Mouse (Mus musculus): ENCODE measurements around the gene Efna1. TPM values are rescaled to one million over a fixed set of nuclear protein-coding genes. Genes with fewer than 3 reads are reported as not detected.

Gene Efna1
- polyA plus RNA-seq, 1 experiment from 2014 or later: 5.3 TPM

GRCm38 (mm10) chr3:89304440-89304839, 23.5 kb upstream of the Efna1 start:
- H3K4me2 ChIP-seq: no peak overlapping the region
- no peaks in the 10 kb centered on the region for H3K9me3 ChIP-seq (replicated peaks)
- peaks cover 46% of the 10 kb centered on the region for H3K27me3 ChIP-seq (replicated peaks)
- H3K9ac ChIP-seq: no peak overlapping the region
- H3K4me3 ChIP-seq: no peak overlapping the region
- no peak overlapping the region for H3K27ac ChIP-seq
- no peak for ATAC-seq
- H3K4me1 ChIP-seq: no peaks in the 10 kb centered on the region
- WGBS (ENCODE audit: insufficient replicate concordance): 42% methylated on average over 6 of the region's 6 CpGs
- H3K36me3 ChIP-seq: no peaks in the 10 kb centered on the region

- Histone ChIP-seq H3K9me3 (replicated peaks) (no peaks in the 10 kb centered on the region), H3K4me2 (no peak overlapping the region), H3K4me1 (no peaks in the 10 kb centered on the region), H3K4me3 (no peak overlapping the region), H3K27ac (no peak overlapping the region), H3K36me3 (no peaks in the 10 kb centered on the region), H3K27me3 (replicated peaks) (peaks cover 62% of the 10 kb centered on the region), H3K9ac (no peak overlapping the region)
- WGBS (ENCODE audit: insufficient replicate concordance): 45% methylated on average over 2 of the region's 2 CpGs
- ATAC-seq: no peak
These were observed 19.6 kb upstream of the Efna1 start for GRCm38 (mm10) chr3:89300514-89300913.

- Histone ChIP-seq H3K4me1 (no peaks in the 10 kb centered on the region), H3K4me2 (peak overlapping the region; percentile 49; the same call in 1 of the 2 replicates), H3K9me3 (replicated peaks) (no peaks in the 10 kb centered on the region), H3K27me3 (replicated peaks) (peaks cover 62% of the 10 kb centered on the region), H3K27ac (no peak overlapping the region), H3K36me3 (no peaks in the 10 kb centered on the region), H3K4me3 (no peak overlapping the region), H3K9ac (no peak overlapping the region)
- no peak for ATAC-seq
- WGBS (ENCODE audit: insufficient replicate concordance): 35% methylated on average over 1 of the region's 1 CpGs
These were observed 19.1 kb upstream of the Efna1 start for GRCm38 (mm10) chr3:89300071-89300470.

GRCm38 (mm10) chr3:89299499-89299898, 18.6 kb upstream of the Efna1 start:
- ATAC-seq: no peak
- no peaks in the 10 kb centered on the region for H3K4me1 ChIP-seq
- H3K9me3 ChIP-seq (replicated peaks): no peaks in the 10 kb centered on the region
- H3K27me3 ChIP-seq (replicated peaks): peaks cover 57% of the 10 kb centered on the region
- H3K36me3 ChIP-seq: no peaks in the 10 kb centered on the region
- H3K4me3 ChIP-seq: peak overlapping the region; percentile 6
- H3K27ac ChIP-seq: no peak overlapping the region
- H3K4me2 ChIP-seq: peak overlapping the region; percentile 49
- WGBS (ENCODE audit: insufficient replicate concordance): 5% methylated on average over 14 of the region's 14 CpGs
- H3K9ac ChIP-seq: no peak overlapping the region

- Histone ChIP-seq H3K27me3 (replicated peaks) (peaks cover 53% of the 10 kb centered on the region), H3K4me2 (no peak overlapping the region; the same call in 1 of the 2 replicates), H3K9ac (no peak overlapping the region), H3K36me3 (no peaks in the 10 kb centered on the region), H3K4me1 (no peaks in the 10 kb centered on the region), H3K27ac (no peak overlapping the region), H3K4me3 (no peak overlapping the region), H3K9me3 (replicated peaks) (no peaks in the 10 kb centered on the region)
- no peak for ATAC-seq
- 73% methylated on average over 6 of the region's 6 CpGs for WGBS (ENCODE audit: insufficient replicate concordance)
These were observed 18.0 kb upstream of the Efna1 start for GRCm38 (mm10) chr3:89298908-89299307.

- WGBS (ENCODE audit: insufficient replicate concordance): 72% methylated on average over 11 of the region's 11 CpGs
- Histone ChIP-seq H3K9me3 (replicated peaks) (no peaks in the 10 kb centered on the region), H3K4me1 (peaks cover 9% of the 10 kb centered on the region), H3K36me3 (no peaks in the 10 kb centered on the region), H3K27me3 (replicated peaks) (peaks cover 46% of the 10 kb centered on the region), H3K4me2 (no peak overlapping the region), H3K27ac (no peak overlapping the region), H3K9ac (no peak overlapping the region), H3K4me3 (no peak overlapping the region)
- no peak for ATAC-seq
These were observed 15.9 kb upstream of the Efna1 start for GRCm38 (mm10) chr3:89296761-89297396.

- Histone ChIP-seq H3K4me3 (no peak overlapping the region), H3K27me3 (replicated peaks) (peaks cover 36% of the 10 kb centered on the region), H3K36me3 (no peaks in the 10 kb centered on the region), H3K9ac (no peak overlapping the region), H3K4me2 (no peak overlapping the region), H3K27ac (no peak overlapping the region), H3K4me1 (peaks cover 10% of the 10 kb centered on the region), H3K9me3 (replicated peaks) (no peaks in the 10 kb centered on the region)
- WGBS (ENCODE audit: insufficient replicate concordance): 49% methylated on average over 8 of the region's 8 CpGs
- no peak for ATAC-seq
These were observed 14.8 kb upstream of the Efna1 start for GRCm38 (mm10) chr3:89295685-89296230.

GRCm38 (mm10) chr3:89294195-89294594, 13.3 kb upstream of the Efna1 start:
- no peak for ATAC-seq
- no peak overlapping the region for H3K27ac ChIP-seq
- H3K4me1 ChIP-seq: peaks cover 10% of the 10 kb centered on the region
- no peaks in the 10 kb centered on the region for H3K9me3 ChIP-seq (replicated peaks)
- no peaks in the 10 kb centered on the region for H3K36me3 ChIP-seq
- no peak overlapping the region for H3K4me2 ChIP-seq
- 65% methylated on average over 5 of the region's 5 CpGs for WGBS (ENCODE audit: insufficient replicate concordance)
- H3K9ac ChIP-seq: no peak overlapping the region
- H3K4me3 ChIP-seq: no peak overlapping the region
- peaks cover 21% of the 10 kb centered on the region for H3K27me3 ChIP-seq (replicated peaks)

- no peak overlapping the region for H3K9ac ChIP-seq
- H3K4me2 ChIP-seq: no peak overlapping the region
- no peak overlapping the region for H3K4me3 ChIP-seq
- H3K4me1 ChIP-seq: peaks cover 15% of the 10 kb centered on the region
- H3K27ac ChIP-seq: no peak overlapping the region
- ATAC-seq: no peak
- H3K36me3 ChIP-seq: no peaks in the 10 kb centered on the region
- WGBS (ENCODE audit: insufficient replicate concordance): 77% methylated on average over 11 of the region's 11 CpGs
- H3K9me3 ChIP-seq (replicated peaks): no peaks in the 10 kb centered on the region
- peaks cover 21% of the 10 kb centered on the region for H3K27me3 ChIP-seq (replicated peaks)
These were observed 12.4 kb upstream of the Efna1 start for GRCm38 (mm10) chr3:89293247-89293918.

- Histone ChIP-seq H3K9me3 (replicated peaks) (no peaks in the 10 kb centered on the region), H3K27ac (no peak overlapping the region), H3K4me3 (no peak overlapping the region), H3K36me3 (no peaks in the 10 kb centered on the region), H3K27me3 (replicated peaks) (peaks cover 24% of the 10 kb centered on the region), H3K9ac (no peak overlapping the region), H3K4me2 (no peak overlapping the region), H3K4me1 (peaks cover 16% of the 10 kb centered on the region)
- WGBS (ENCODE audit: insufficient replicate concordance): 61% methylated on average over 5 of the region's 5 CpGs
- no peak for ATAC-seq
These were observed 11.4 kb upstream of the Efna1 start for GRCm38 (mm10) chr3:89292303-89292702.

GRCm38 (mm10) chr3:89291874-89292273, 10.9 kb upstream of the Efna1 start:
- no peak overlapping the region for H3K9ac ChIP-seq
- H3K4me3 ChIP-seq: no peak overlapping the region
- H3K4me1 ChIP-seq: peaks cover 16% of the 10 kb centered on the region
- WGBS (ENCODE audit: insufficient replicate concordance): 29% methylated on average over 10 of the region's 10 CpGs
- no peaks in the 10 kb centered on the region for H3K36me3 ChIP-seq
- no peak overlapping the region for H3K27ac ChIP-seq
- no peak for ATAC-seq
- H3K9me3 ChIP-seq (replicated peaks): no peaks in the 10 kb centered on the region
- no peak overlapping the region for H3K4me2 ChIP-seq
- H3K27me3 ChIP-seq (replicated peaks): peaks cover 24% of the 10 kb centered on the region

- 31% methylated on average over 7 of the region's 7 CpGs for WGBS (ENCODE audit: insufficient replicate concordance)
- H3K27ac ChIP-seq: no peak overlapping the region
- no peak for ATAC-seq
- peaks cover 16% of the 10 kb centered on the region for H3K4me1 ChIP-seq
- no peaks in the 10 kb centered on the region for H3K36me3 ChIP-seq
- H3K4me3 ChIP-seq: no peak overlapping the region
- H3K4me2 ChIP-seq: no peak overlapping the region
- H3K9me3 ChIP-seq (replicated peaks): no peaks in the 10 kb centered on the region
- no peak overlapping the region for H3K9ac ChIP-seq
- H3K27me3 ChIP-seq (replicated peaks): peaks cover 43% of the 10 kb centered on the region
These were observed 7.6 kb upstream of the Efna1 start for GRCm38 (mm10) chr3:89288503-89288928.

Measured in liver, embryonic 12.5 days (tissue).